Comparison of ENCODE assay signal across 9 mouse cellular contexts in the genomic region with DNA sequence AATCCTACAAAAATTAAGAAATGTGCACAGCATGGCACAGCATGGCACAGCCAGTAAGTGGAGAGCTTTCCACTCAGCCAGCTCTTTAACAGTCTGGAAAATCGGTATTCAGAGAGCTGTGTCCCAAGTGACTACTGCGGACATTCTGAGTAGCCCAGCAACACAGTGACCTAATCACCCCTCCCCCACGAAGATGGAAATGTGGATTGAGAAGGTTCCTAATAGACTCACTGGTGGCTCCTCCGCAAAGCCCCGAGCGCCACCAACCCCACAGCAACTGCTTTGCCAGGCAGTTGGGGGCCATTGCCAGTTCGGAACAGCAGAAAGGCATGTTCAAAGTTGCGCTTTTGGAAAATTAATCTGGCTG.
DNase-seq lines count a peak whose midpoint lies in the region; ATAC-seq and TF ChIP-seq lines count a peak whose summit lies in the region.
"Had no signal": no experiment of that assay in that cellular context is flagged by ENCODE, and none has a peak within 500 bp of the region (broad histone marks: within the 10 kb centered on the region; RNA-seq: fewer than 3 reads in every experiment).

No protein-coding gene starts in this region.

- 0 out of 2 replicates have a peak overlapping the region, but pooled peaks have one; percentile 2 for H3K9ac ChIP-seq in limb, embryonic 14.5 days (ENCODE audit: low read depth, low read length, severe bottlenecking)
- H3K9ac ChIP-seq in kidney, embryonic 14.5 days (ENCODE audit: low read depth, low read length), result no peak overlapping the region
- H3K9ac ChIP-seq: lung, embryonic 14.5 days had no signal

- TF ChIP-seq CTCF in kidney, adult 2 months (conservative IDR thresholded peaks at IDR 0.05; ENCODE audit: insufficient read depth, insufficient read length, low read depth, low read length), result no peak

- intact Hi-C loops in heart, postnatal 36 days (cut with DNase I), result no loop called here

- WGBS in heart, embryonic 10.5 days, result 23% methylated on average over 8 of the region's 8 CpGs
- WGBS in limb, embryonic 14.5 days, result 34% methylated on average over 8 of the region's 8 CpGs
- WGBS in kidney, adult 2 months, result 55% methylated on average over 8 of the region's 8 CpGs
- WGBS in kidney, embryonic 14.5 days, result 37% methylated on average over 8 of the region's 8 CpGs

- TF ChIP-seq POLR2A in limb, embryonic 14.5 days (IDR thresholded peaks at IDR 0.05; ENCODE audit: borderline replicate concordance, extremely low read depth, insufficient read depth, insufficient read length), result no peak
- no peak for TF ChIP-seq POLR2A in kidney, adult 2 months (IDR thresholded peaks at IDR 0.05; ENCODE audit: low read depth, low read length)

- H3K27me3 ChIP-seq in heart, embryonic 10.5 days (ENCODE audit: insufficient read depth, poor library complexity, severe bottlenecking), result no peaks in the 10 kb centered on the region
- no peaks in the 10 kb centered on the region for H3K27me3 ChIP-seq in limb, embryonic 14.5 days (ENCODE audit: control insufficient read depth, insufficient read depth, low read length)
- H3K27me3 ChIP-seq in kidney, adult 2 months (replicated peaks; ENCODE audit: control insufficient read depth, insufficient read depth, low read length), result no peaks in the 10 kb centered on the region
- H3K27me3 ChIP-seq in kidney, embryonic 14.5 days (ENCODE audit: control insufficient read depth, insufficient read depth, low read length), result peaks cover 4% of the 10 kb centered on the region

- peaks cover 10% of the 10 kb centered on the region for H3K4me1 ChIP-seq in heart, embryonic 10.5 days
- H3K4me1 ChIP-seq in limb, embryonic 14.5 days (ENCODE audit: control insufficient read depth, insufficient read depth, low read length), result peaks cover 13% of the 10 kb centered on the region
- no peaks in the 10 kb centered on the region for H3K4me1 ChIP-seq in kidney, adult 2 months (ENCODE audit: control insufficient read depth, insufficient read depth, low read length)
- H3K4me1 ChIP-seq in kidney, embryonic 14.5 days (ENCODE audit: control insufficient read depth, insufficient read depth, low read length), result no peaks in the 10 kb centered on the region

- H3K36me3 ChIP-seq in heart, embryonic 10.5 days, result 0 out of 2 replicates have a peak, but pooled peaks cover 3% of the 10 kb centered on the region
- H3K36me3 ChIP-seq in limb, embryonic 14.5 days (ENCODE audit: control insufficient read depth, insufficient read depth, low read length), result no peaks in the 10 kb centered on the region
- H3K36me3 ChIP-seq in kidney, adult 2 months (ENCODE audit: control insufficient read depth, insufficient read depth, low read length), result no peaks in the 10 kb centered on the region
- no peaks in the 10 kb centered on the region for H3K36me3 ChIP-seq in kidney, embryonic 14.5 days (ENCODE audit: control insufficient read depth, insufficient read depth, low read length)

- no peak for DNase-seq in heart, embryonic 10.5 days (ENCODE audit: low spot score)
- no peak for DNase-seq in heart, postnatal 36 days
- DNase-seq in brain, adult 2 months (ENCODE audit: low read depth, low spot score), result peak; percentile 35
- peak; percentile 34 to 47 for DNase-seq in frontal cortex, postnatal 10 days (ENCODE audit: low spot score in 2 of 2)
- peak; percentile 34 for DNase-seq in limb, embryonic 14.5 days (ENCODE audit: low spot score)
- DNase-seq in kidney, adult 2 months, result no peak
- DNase-seq in adrenal gland, adult 18-20 months (ENCODE audit: low spot score in 2 of 2), result no peak

- no peak overlapping the region; the same call in 1 of the 2 replicates for H3K4me2 ChIP-seq in limb, embryonic 14.5 days (replicated peaks; ENCODE audit: low read depth, low read length, severe bottlenecking)
- no peak overlapping the region for H3K4me2 ChIP-seq in kidney, embryonic 14.5 days (replicated peaks; ENCODE audit: low read depth, low read length)

- peaks cover 15% of the 10 kb centered on the region for H3K9me3 ChIP-seq in heart, embryonic 10.5 days
- peaks cover 18% of the 10 kb centered on the region for H3K9me3 ChIP-seq in limb, embryonic 14.5 days (ENCODE audit: control insufficient read depth, low read length)
- peaks cover 19% of the 10 kb centered on the region for H3K9me3 ChIP-seq in kidney, embryonic 14.5 days (ENCODE audit: control insufficient read depth, low read length)

- H3K27ac ChIP-seq in heart, embryonic 10.5 days, result no peak overlapping the region
- no peak overlapping the region for H3K27ac ChIP-seq in limb, embryonic 14.5 days (replicated peaks; ENCODE audit: low read depth, low read length)
- H3K27ac ChIP-seq in kidney, adult 2 months (ENCODE audit: insufficient read depth, low read depth, low read length), result no peak overlapping the region
- H3K27ac ChIP-seq in kidney, embryonic 14.5 days (ENCODE audit: low read depth, low read length), result no peak overlapping the region

- ATAC-seq in limb, embryonic 14.5 days (ENCODE audit: low FRiP score, low read depth), result no peak
- ATAC-seq in kidney, embryonic 14.5 days (ENCODE audit: low FRiP score, low TSS enrichment), result no peak

- H3K4me3 ChIP-seq in heart, embryonic 10.5 days, result peak overlapping the region; percentile 3; the same call in 1 of the 2 replicates
- no peak overlapping the region for H3K4me3 ChIP-seq in limb, embryonic 14.5 days (replicated peaks; ENCODE audit: low read length)
- H3K4me3 ChIP-seq in kidney, adult 2 months (ENCODE audit: insufficient read depth, low read depth, low read length), result no peak overlapping the region
- H3K4me3 ChIP-seq in kidney, embryonic 14.5 days (ENCODE audit: low read length), result no peak overlapping the region

Comparison
In these comparisons a context has a peak if more than half of its experiments do, and no peak if none do; other contexts are left out.
1. DNase-seq: peak in brain, adult 2 months (single experiment), frontal cortex, postnatal 10 days (2 of 2) and limb, embryonic 14.5 days (single experiment); none in heart, embryonic 10.5 days (single experiment), heart, postnatal 36 days (0 of 2), kidney, adult 2 months (single experiment) and adrenal gland, adult 18-20 months (0 of 2).